Mouse (Mus musculus) adrenal gland, postnatal 14 days (tissue): ENCODE measurements around the gene Vsig10l. TPM values are rescaled to one million over a fixed set of nuclear protein-coding genes. Genes with fewer than 3 reads are reported as not detected.

Source experiments
- DNase-seq: peaks from one replicate; pipeline ENCODE4 v3.0.0; 2021; ENCODE audit warnings: mixed read lengths
- total RNA-seq: library from RNA; stranded (reverse); gene quantifications from 2 replicates; pipeline ENCODE4 v1.2.3, GENCODE M21; 2021

Gene Vsig10l
- total RNA-seq, 1 experiment from 2014 or later: 2.3 TPM

GRCm38 (mm10) chr7:43454371-43454770, 8.6 kb upstream of the Vsig10l start:
- no peak for DNase-seq

- no peak for DNase-seq
These were observed 1.0 kb downstream of the Vsig10l start for GRCm38 (mm10) chr7:43463976-43464375.

- no peak for DNase-seq
These were observed 2.0 kb downstream of the Vsig10l start for GRCm38 (mm10) chr7:43464864-43465343.

GRCm38 (mm10) chr7:43465344-43466098, 2.6 kb downstream of the Vsig10l start:
- peak; percentile 93 for DNase-seq

- DNase-seq: peak; percentile 95
These were observed 3.2 kb downstream of the Vsig10l start for GRCm38 (mm10) chr7:43466099-43466694.

GRCm38 (mm10) chr7:43470373-43470772, 7.4 kb downstream of the Vsig10l start:
- DNase-seq: peak; percentile 52

- DNase-seq: peak; percentile 56
These were observed 12.8 kb downstream of the Vsig10l start for GRCm38 (mm10) chr7:43475706-43476105.

GRCm38 (mm10) chr7:43476376-43476775, 13.4 kb downstream of the Vsig10l start:
- DNase-seq: no peak

GRCm38 (mm10) chr7:43481191-43481590, 18.2 kb downstream of the Vsig10l start:
- DNase-seq: no peak

GRCm38 (mm10) chr7:43482090-43482716, 19.3 kb downstream of the Vsig10l start:
- peak; percentile 57 for DNase-seq

GRCm38 (mm10) chr7:43483236-43483635, 20.3 kb downstream of the Vsig10l start:
- DNase-seq: peak; percentile 61

GRCm38 (mm10) chr7:43488646-43489045, 25.7 kb downstream of the Vsig10l start:
- DNase-seq: no peak

GRCm38 (mm10) chr7:43489631-43490125, 26.7 kb downstream of the Vsig10l start, which contains the start of gene Iglon5:
Gene Iglon5, minus strand, starts transcription at chr7:43490075.
- no peak for DNase-seq

GRCm38 (mm10) chr7:43490182-43490584, 27.2 kb downstream of the Vsig10l start:
- peak; percentile 74 for DNase-seq

- DNase-seq: no peak
These were observed 27.9 kb downstream of the Vsig10l start for GRCm38 (mm10) chr7:43490861-43491260.

- DNase-seq: peak; percentile 67
These were observed 32.5 kb downstream of the Vsig10l start for GRCm38 (mm10) chr7:43495343-43496021.

- DNase-seq: no peak
These were observed 48.9 kb downstream of the Vsig10l start for GRCm38 (mm10) chr7:43511707-43512478.

- no peak for DNase-seq
These were observed 49.6 kb downstream of the Vsig10l start for GRCm38 (mm10) chr7:43512519-43512918.

- DNase-seq: no peak
These were observed 52.1 kb downstream of the Vsig10l start for GRCm38 (mm10) chr7:43515076-43515475.

GRCm38 (mm10) chr7:43518341-43518740, 55.4 kb downstream of the Vsig10l start:
- DNase-seq: no peak
